Mouse (Mus musculus) kidney, postnatal 10 days (tissue): ENCODE results near the gene Zfp617.
"Not testable (repeated sequence)": the region's sequence is repeated elsewhere in the genome, so short reads cannot be mapped to it uniquely, and the experiment has no call there.

Experiments
- DNase-seq: peaks from one replicate; pipeline ENCODE4 v3.0.0; 2021; ENCODE audit warnings: mixed read lengths

Gene Zfp617

DNA sequence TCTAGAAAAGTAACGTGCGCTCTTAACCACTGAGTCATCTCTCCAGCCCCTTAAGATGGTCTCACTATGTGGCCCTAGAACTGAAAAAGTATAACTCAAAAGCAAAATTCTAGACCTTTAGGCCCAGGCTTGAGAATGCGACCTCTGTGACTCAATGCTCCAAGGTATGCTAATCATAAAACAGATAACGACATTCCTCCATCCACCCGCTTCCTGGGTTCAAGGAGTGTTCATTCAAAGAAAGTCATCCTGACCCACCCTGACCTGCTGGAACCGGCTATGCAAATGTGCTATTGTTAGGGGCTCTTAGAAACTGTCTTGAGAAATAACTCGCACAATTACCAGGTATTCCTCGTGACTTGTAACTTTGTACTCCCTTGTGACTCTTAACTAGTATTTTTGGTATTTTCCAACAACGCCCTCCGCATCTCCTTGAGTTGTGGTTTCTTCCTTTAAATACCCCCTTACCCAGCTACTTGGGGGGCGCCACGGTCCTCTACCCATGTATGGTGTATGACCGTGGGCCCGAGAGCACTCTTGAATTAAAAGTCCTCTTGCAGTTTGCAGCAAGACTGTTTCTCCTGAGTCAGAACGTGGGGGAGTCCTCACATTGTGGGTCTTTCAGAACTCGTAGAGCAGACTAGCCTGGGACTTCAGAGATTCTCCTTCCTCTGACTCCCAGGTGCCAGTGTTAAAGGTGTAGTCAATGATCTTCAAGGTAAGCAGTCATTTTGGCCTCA, 44.7 kb downstream of the Zfp617 start:
- DNase-seq: not testable (repeated sequence)

DNA sequence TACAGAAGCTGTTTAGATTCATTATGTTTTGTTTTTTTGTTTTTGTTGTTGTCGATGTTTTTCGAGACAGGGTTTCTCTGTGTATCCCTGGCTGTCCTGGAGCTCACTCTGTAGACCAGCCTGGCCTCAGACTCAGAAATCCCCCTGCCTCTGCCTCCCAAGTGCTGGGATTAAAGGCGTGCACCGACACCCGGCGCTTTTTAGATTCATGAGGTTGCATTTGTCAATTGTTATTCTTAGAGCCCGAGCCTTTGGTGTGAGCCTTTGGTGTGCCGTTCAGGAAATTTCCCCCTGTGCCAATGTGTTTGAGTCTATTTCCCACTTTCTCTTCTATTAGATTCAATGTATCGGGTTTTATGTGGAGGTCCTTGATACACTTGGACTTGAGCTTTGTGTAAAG, 46.2 kb downstream of the Zfp617 start:
- DNase-seq: no peak

DNA sequence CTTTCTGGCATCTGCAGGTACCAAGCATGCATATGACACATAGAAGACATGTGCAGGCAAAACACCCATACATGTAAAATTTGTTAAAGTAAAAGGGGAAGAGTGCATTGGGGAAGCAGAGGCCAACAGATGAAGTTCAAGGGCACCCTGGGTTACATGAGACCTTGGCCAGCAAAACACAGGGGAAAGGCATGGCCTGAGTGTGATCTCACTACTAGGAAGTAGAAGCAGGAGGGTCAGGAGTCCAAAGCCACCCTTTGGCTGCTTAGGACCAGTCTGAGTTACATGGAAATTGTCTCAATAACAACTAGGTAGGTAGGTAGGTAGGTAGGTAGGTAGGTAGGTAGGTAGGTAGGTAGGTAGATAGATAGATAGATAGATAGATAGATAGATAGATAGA, 52.0 kb downstream of the Zfp617 start:
- DNase-seq: no peak

DNA sequence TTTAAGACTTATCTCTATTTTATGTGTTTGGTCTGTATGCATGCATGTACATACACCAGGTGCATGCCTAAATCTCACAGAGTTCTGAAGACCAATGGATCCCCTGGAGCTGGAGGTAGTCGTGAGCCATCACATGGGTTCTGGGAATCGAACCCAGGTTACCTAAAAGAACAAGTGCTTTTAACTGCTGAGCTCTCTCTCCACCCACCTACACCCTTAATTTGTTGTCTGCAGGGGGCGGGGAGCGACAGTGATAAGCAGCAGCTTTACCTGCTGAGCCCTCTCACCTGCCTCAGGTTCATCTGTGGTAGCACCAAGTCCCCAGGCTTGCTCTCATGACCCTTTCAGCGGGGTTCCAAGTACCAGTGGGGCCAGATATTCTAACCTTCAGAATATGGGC, 53.4 kb downstream of the Zfp617 start:
- no peak for DNase-seq

DNA sequence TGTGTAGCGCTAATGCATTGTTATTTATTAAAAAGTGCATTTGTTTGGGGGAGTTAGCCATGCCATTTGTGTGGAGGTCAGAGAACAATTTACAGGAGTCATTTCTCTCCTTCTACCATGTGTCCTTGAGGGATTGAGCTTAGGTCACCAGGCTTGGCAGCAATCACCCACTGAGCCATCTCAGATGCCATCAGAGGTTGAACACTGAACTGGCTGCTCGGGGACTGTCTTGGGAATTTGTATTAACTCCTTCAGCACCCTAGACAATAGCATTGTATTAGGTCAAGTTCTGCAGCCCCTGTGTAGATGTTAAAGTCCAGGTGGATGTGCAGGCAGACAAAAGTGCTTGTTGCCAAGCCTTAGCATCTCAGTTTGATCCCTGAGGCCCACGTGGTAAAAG, 55.6 kb downstream of the Zfp617 start:
- DNase-seq: no peak

DNA sequence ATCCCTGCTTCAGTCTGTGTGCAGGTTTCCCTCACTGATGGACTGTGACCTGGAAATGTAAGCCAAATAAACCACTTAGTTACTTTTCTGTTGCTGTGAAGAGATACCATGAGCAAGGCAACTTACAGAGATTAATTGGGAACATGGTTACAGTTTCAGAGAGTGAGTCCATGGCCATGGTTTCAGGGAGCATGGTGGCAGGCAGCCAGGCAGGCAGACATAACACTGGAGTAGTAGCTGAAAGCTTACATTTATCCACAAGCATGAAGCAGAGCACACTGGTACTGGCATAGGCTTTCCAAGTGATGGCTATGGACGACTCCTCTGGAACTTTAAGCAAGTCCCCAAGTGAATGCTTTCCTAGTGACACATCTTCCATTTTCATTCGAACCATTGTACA, 56.7 kb downstream of the Zfp617 start:
- DNase-seq: no peak

DNA sequence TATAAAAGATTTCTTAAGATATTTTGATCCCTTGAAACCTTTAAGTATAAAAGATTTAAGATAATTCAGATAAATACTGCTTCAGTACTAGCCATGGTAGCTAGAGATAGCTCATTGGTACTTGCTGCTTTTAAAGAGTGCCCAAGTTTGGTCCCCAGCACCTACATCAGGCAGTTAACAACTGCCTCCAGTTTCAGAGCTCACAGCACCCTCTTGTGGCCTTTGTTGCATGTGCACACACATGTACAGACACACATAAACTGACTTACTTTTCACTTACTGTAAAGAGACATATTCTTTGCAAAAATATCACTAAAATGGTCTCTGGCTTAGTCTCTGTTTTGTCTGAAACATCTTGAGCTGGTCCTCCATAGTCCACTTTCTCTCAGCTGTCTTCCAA, 58.0 kb downstream of the Zfp617 start:
- DNase-seq: no peak

DNA sequence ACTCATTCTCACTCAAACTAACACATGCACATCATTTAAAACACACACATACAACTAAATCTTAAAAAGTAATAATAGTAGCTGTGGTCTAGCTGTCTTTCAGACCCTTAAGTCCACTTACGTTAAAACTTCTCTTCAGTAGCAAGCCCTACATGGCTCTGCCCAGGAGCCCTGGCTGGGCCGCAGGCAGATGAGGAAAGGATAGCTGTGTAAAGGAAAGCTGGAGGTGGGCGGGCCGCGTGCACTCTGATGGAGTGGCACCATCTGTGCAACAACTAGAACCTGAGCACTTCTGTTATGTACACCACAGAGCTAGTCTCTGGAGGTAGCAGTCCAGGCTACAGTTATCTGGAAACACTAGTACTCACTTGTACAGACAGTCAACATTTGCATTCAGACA, 58.8 kb downstream of the Zfp617 start:
- no peak for DNase-seq

DNA sequence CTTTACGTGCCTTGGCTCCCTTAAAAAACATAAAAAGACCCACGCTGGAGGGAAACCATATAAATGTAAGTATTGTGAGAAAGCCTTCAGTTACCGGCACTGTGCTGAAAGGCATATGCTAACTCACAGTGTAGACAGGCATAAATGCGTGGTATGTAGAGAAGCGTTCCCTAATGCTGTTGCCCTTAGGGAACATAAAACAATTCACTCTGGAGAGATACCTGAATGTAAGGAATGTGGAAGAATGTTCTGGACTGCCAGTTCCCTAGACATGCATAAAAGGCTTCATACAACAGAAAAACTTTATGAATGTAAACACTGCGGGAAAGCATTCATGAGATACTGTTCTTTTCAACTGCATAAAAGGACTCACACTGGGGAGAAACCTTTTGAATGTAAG, 59.7 kb downstream of the Zfp617 start:
- DNase-seq: no peak

DNA sequence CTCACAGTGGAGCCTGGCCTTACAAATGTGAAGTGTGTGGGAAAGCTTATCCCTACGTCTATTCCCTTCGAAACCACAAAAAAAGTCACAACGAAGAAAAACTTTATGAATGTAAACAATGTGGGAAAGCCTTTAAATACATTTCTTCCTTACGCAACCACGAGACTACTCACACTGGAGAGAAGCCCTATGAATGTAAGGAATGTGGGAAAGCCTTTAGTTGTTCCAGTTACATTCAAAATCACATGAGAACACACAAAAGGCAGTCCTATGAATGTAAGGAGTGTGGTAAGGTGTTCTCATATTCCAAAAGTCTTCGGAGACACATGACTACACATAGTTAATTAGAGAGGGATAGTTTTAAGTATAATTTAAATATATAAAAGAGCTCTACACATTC, 60.2 kb downstream of the Zfp617 start:
- no peak for DNase-seq

DNA sequence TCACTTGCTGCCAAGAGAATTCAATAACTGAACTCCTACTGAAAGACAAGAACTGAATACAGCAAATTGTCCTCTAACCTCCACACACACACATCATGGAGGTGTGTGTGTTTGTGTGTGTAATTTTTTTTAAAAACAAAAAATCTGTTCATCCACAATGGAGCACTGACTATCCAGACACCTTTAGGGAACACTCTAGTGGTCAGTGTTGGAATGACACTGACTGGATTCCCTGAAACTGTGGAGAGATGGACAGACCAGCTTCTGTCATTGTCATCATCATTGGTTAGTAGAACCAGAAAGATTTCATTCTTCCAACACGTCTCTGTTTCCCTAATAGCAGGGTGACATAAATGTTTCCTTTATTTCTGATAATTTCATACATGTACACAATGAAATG, 63.5 kb downstream of the Zfp617 start:
- peak; percentile 36 for DNase-seq

DNA sequence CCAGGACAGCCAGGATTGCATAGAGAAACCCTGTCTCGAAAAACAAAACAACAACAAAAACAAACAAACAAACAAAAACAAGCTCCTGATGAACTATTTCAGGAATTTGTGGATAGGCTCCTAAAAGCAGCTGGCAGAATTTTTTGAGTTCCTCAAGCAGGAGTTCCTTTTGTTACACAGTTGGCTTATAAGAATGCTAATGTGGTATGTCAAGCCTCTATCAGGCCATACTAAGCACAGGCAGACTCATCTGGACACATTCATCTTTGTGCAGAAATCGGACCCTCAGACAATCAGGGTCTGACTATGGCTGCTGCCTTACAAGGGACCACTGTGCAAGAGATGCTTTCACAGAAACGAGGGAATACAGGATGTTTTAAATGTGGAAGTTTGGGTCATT, 65.8 kb downstream of the Zfp617 start:
- DNase-seq: no peak

DNA sequence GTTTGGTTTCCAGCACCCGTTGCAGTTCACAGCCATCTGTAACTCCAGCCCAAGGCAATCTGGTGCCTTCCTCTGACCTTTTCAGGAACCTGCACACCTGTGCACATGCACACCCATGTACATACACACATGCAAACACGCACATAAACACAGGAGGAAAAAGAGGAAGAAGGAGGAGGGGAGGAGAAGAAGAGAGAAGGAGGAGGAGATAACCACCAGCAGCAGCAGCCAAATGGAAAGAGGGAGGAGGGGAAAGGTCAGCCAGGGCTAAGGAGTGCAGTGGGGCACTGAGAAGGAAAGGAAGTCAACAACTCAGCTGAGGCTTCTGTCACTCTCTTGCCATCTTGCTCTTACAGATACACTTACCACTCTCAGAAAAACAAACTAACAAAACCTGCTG, 72.6 kb downstream of the Zfp617 start:
- DNase-seq: peak; percentile 54

DNA sequence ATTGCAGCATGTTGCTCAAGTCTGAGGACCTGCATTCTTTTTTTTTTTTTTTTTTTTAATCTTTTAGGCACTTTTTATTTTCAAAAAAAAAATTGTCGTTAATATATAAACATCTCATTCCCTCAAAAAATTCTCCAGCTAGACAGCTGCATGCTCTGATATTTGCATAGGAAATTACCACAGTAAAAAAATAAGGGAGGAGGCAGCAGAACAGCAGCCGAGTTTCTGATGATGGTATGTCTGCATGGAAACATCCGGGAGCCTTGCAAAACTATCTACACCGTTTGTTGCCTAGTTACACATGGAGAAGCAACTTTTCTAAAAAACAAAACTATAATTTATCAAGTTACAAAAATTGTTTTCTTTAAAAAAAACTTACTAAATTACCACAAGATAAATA, 73.0 kb downstream of the Zfp617 start:
- DNase-seq: no peak
